Mouse (Mus musculus): ENCODE data around the gene Ndufb5. TPM values are rescaled to one million over a fixed set of nuclear protein-coding genes. Genes with fewer than 3 reads are reported as not detected.

Ndufb5 gene
- 309 and 323 TPM in 2 replicates for polyA plus RNA-seq (2014; fragmentation: Nextera tagmentation; extraction: Ambion mirVana)

- Histone ChIP-seq H3K4me2 (peak within 1 kb of the TSS; percentile 80), H3K4me3 (ENCODE audit: low read depth, low read length) (peak within 1 kb of the TSS; percentile 89), H3K4me1 (ENCODE audit: control insufficient read depth, insufficient read depth, low read length) (peaks cover 20% of the 10 kb centered on the region), H3K27me3 (ENCODE audit: control insufficient read depth, insufficient read depth, low read length) (no peaks in the 10 kb centered on the region), H3K9me3 (ENCODE audit: control insufficient read depth, low read length) (no peaks in the 10 kb centered on the region), H3K36me3 (ENCODE audit: control insufficient read depth, insufficient read depth, low read length) (peaks cover 5% of the 10 kb centered on the region), H3K27ac (ENCODE audit: low read depth, low read length) (peak within 1 kb of the TSS; percentile 78), H3K9ac (ENCODE audit: low read length) (peak within 1 kb of the TSS; percentile 83)
- peak; percentile 97 for ATAC-seq (ENCODE audit: low FRiP score)
- WGBS = under 1% methylated on average over 62 of the region's 62 CpGs
- peak; percentile 99 for DNase-seq (ENCODE audit: low spot score, missing footprints)
These were observed at the start of gene Ndufb5 for GRCm38 (mm10) chr3:32736244-32737171. Gene Ndufb5, plus strand, starts transcription at chr3:32736990.

- Histone ChIP-seq H3K4me1 (ENCODE audit: control insufficient read depth, insufficient read depth, low read length) (no peaks in the 10 kb centered on the region), H3K9ac (ENCODE audit: low read length) (no peak overlapping the region), H3K36me3 (ENCODE audit: control insufficient read depth, insufficient read depth, low read length) (no peaks in the 10 kb centered on the region), H3K9me3 (ENCODE audit: control insufficient read depth, low read length) (no peaks in the 10 kb centered on the region), H3K4me2 (no peak overlapping the region), H3K4me3 (ENCODE audit: low read depth, low read length) (no peak overlapping the region), H3K27me3 (ENCODE audit: control insufficient read depth, insufficient read depth, low read length) (no peaks in the 10 kb centered on the region), H3K27ac (ENCODE audit: low read depth, low read length) (no peak overlapping the region)
- WGBS = 82% methylated on average over 4 of the region's 4 CpGs
- no peak for DNase-seq (ENCODE audit: low spot score, missing footprints)
- ATAC-seq (ENCODE audit: low FRiP score) = no peak
These were observed 49.6 kb upstream of the Ndufb5 start for GRCm38 (mm10) chr3:32687156-32687555.

GRCm38 (mm10) chr3:32689567-32689999 is 47.2 kb upstream of the Ndufb5 start:
- ATAC-seq (ENCODE audit: low FRiP score) (no peak), DNase-seq (ENCODE audit: low spot score, missing footprints) (no peak)
- Histone ChIP-seq H3K9ac (ENCODE audit: low read length) (no peak overlapping the region), H3K27ac (ENCODE audit: low read depth, low read length) (no peak overlapping the region), H3K9me3 (ENCODE audit: control insufficient read depth, low read length) (no peaks in the 10 kb centered on the region), H3K4me2 (no peak overlapping the region), H3K27me3 (ENCODE audit: control insufficient read depth, insufficient read depth, low read length) (no peaks in the 10 kb centered on the region), H3K36me3 (ENCODE audit: control insufficient read depth, insufficient read depth, low read length) (no peaks in the 10 kb centered on the region), H3K4me3 (ENCODE audit: low read depth, low read length) (no peak overlapping the region), H3K4me1 (ENCODE audit: control insufficient read depth, insufficient read depth, low read length) (no peaks in the 10 kb centered on the region)
- WGBS = 88% methylated on average over 9 of the region's 9 CpGs

GRCm38 (mm10) chr3:32690008-32690407 is 46.8 kb upstream of the Ndufb5 start:
- H3K4me3 ChIP-seq (ENCODE audit: low read depth, low read length) = no peak overlapping the region
- no peaks in the 10 kb centered on the region for H3K36me3 ChIP-seq (ENCODE audit: control insufficient read depth, insufficient read depth, low read length)
- no peak for ATAC-seq (ENCODE audit: low FRiP score)
- no peaks in the 10 kb centered on the region for H3K9me3 ChIP-seq (ENCODE audit: control insufficient read depth, low read length)
- H3K4me2 ChIP-seq = no peak overlapping the region
- whole genome bisulfite sequencing = 91% methylated on average over 3 of the region's 3 CpGs
- H3K4me1 ChIP-seq (ENCODE audit: control insufficient read depth, insufficient read depth, low read length) = no peaks in the 10 kb centered on the region
- no peak for DNase-seq (ENCODE audit: low spot score, missing footprints)
- H3K9ac ChIP-seq (ENCODE audit: low read length) = no peak overlapping the region
- H3K27me3 ChIP-seq (ENCODE audit: control insufficient read depth, insufficient read depth, low read length) = no peaks in the 10 kb centered on the region
- H3K27ac ChIP-seq (ENCODE audit: low read depth, low read length) = no peak overlapping the region

GRCm38 (mm10) chr3:32690901-32691300 is 45.9 kb upstream of the Ndufb5 start:
- ATAC-seq (ENCODE audit: low FRiP score) = no peak
- Histone ChIP-seq H3K4me3 (ENCODE audit: low read depth, low read length) (no peak overlapping the region), H3K27ac (ENCODE audit: low read depth, low read length) (no peak overlapping the region), H3K9me3 (ENCODE audit: control insufficient read depth, low read length) (no peaks in the 10 kb centered on the region), H3K4me2 (no peak overlapping the region), H3K36me3 (ENCODE audit: control insufficient read depth, insufficient read depth, low read length) (no peaks in the 10 kb centered on the region), H3K9ac (ENCODE audit: low read length) (no peak overlapping the region), H3K4me1 (ENCODE audit: control insufficient read depth, insufficient read depth, low read length) (no peaks in the 10 kb centered on the region), H3K27me3 (ENCODE audit: control insufficient read depth, insufficient read depth, low read length) (no peaks in the 10 kb centered on the region)
- no peak for DNase-seq (ENCODE audit: low spot score, missing footprints)
- WGBS = 71% methylated on average over 1 of the region's 1 CpGs

- no peaks in the 10 kb centered on the region for H3K4me1 ChIP-seq (ENCODE audit: control insufficient read depth, insufficient read depth, low read length)
- no peak overlapping the region for H3K4me3 ChIP-seq (ENCODE audit: low read depth, low read length)
- ATAC-seq (ENCODE audit: low FRiP score) = no peak
- no peak overlapping the region for H3K9ac ChIP-seq (ENCODE audit: low read length)
- 79% methylated on average over 5 of the region's 5 CpGs for WGBS
- H3K9me3 ChIP-seq (ENCODE audit: control insufficient read depth, low read length) = no peaks in the 10 kb centered on the region
- H3K36me3 ChIP-seq (ENCODE audit: control insufficient read depth, insufficient read depth, low read length) = no peaks in the 10 kb centered on the region
- H3K27ac ChIP-seq (ENCODE audit: low read depth, low read length) = no peak overlapping the region
- H3K27me3 ChIP-seq (ENCODE audit: control insufficient read depth, insufficient read depth, low read length) = no peaks in the 10 kb centered on the region
- H3K4me2 ChIP-seq = no peak overlapping the region
- no peak for DNase-seq (ENCODE audit: low spot score, missing footprints)
These were observed 44.9 kb upstream of the Ndufb5 start for GRCm38 (mm10) chr3:32691841-32692240.

GRCm38 (mm10) chr3:32694211-32694610 is 42.6 kb upstream of the Ndufb5 start:
- Histone ChIP-seq H3K9ac (ENCODE audit: low read length) (no peak overlapping the region), H3K36me3 (ENCODE audit: control insufficient read depth, insufficient read depth, low read length) (no peaks in the 10 kb centered on the region), H3K9me3 (ENCODE audit: control insufficient read depth, low read length) (no peaks in the 10 kb centered on the region), H3K27me3 (ENCODE audit: control insufficient read depth, insufficient read depth, low read length) (no peaks in the 10 kb centered on the region), H3K4me2 (no peak overlapping the region), H3K27ac (ENCODE audit: low read depth, low read length) (no peak overlapping the region), H3K4me3 (ENCODE audit: low read depth, low read length) (no peak overlapping the region), H3K4me1 (ENCODE audit: control insufficient read depth, insufficient read depth, low read length) (no peaks in the 10 kb centered on the region)
- ATAC-seq (ENCODE audit: low FRiP score) (no peak), DNase-seq (ENCODE audit: low spot score, missing footprints) (no peak)
- 50% methylated on average over 5 of the region's 5 CpGs for WGBS

- WGBS = 83% methylated on average over 12 of the region's 12 CpGs
- no peak overlapping the region for H3K9ac ChIP-seq (ENCODE audit: low read length)
- no peaks in the 10 kb centered on the region for H3K4me1 ChIP-seq (ENCODE audit: control insufficient read depth, insufficient read depth, low read length)
- H3K4me3 ChIP-seq (ENCODE audit: low read depth, low read length) = no peak overlapping the region
- ATAC-seq (ENCODE audit: low FRiP score) (no peak), DNase-seq (ENCODE audit: low spot score, missing footprints) (no peak)
- no peaks in the 10 kb centered on the region for H3K36me3 ChIP-seq (ENCODE audit: control insufficient read depth, insufficient read depth, low read length)
- H3K27me3 ChIP-seq (ENCODE audit: control insufficient read depth, insufficient read depth, low read length) = no peaks in the 10 kb centered on the region
- H3K27ac ChIP-seq (ENCODE audit: low read depth, low read length) = no peak overlapping the region
- H3K4me2 ChIP-seq = no peak overlapping the region
- no peaks in the 10 kb centered on the region for H3K9me3 ChIP-seq (ENCODE audit: control insufficient read depth, low read length)
These were observed 41.8 kb upstream of the Ndufb5 start for GRCm38 (mm10) chr3:32694737-32695582.

- ATAC-seq (ENCODE audit: low FRiP score) (no peak), DNase-seq (ENCODE audit: low spot score, missing footprints) (no peak)
- 85% methylated on average over 4 of the region's 4 CpGs for WGBS
- Histone ChIP-seq H3K27ac (ENCODE audit: low read depth, low read length) (no peak overlapping the region), H3K9me3 (ENCODE audit: control insufficient read depth, low read length) (no peaks in the 10 kb centered on the region), H3K4me3 (ENCODE audit: low read depth, low read length) (no peak overlapping the region), H3K27me3 (ENCODE audit: control insufficient read depth, insufficient read depth, low read length) (no peaks in the 10 kb centered on the region), H3K9ac (ENCODE audit: low read length) (no peak overlapping the region), H3K4me1 (ENCODE audit: control insufficient read depth, insufficient read depth, low read length) (no peaks in the 10 kb centered on the region), H3K36me3 (ENCODE audit: control insufficient read depth, insufficient read depth, low read length) (no peaks in the 10 kb centered on the region), H3K4me2 (no peak overlapping the region)
These were observed 41.2 kb upstream of the Ndufb5 start for GRCm38 (mm10) chr3:32695583-32695980.

All from midbrain, embryonic 11.5 days (tissue).